Mouse (Mus musculus): ENCODE data around the gene Gm15517. TPM values are rescaled to one million over a fixed set of nuclear protein-coding genes. Genes with fewer than 3 reads are reported as not detected.
A peak's percentile ranks its signal among the peaks of the same experiment; 100 is the strongest.
"Not testable (repeated sequence)": the region's sequence is repeated elsewhere in the genome, so short reads cannot be mapped to it uniquely, and the experiment has no call there.

Gene Gm15517
- polyA plus RNA-seq, 1 experiment from 2014 or later, result not detected

DNA sequence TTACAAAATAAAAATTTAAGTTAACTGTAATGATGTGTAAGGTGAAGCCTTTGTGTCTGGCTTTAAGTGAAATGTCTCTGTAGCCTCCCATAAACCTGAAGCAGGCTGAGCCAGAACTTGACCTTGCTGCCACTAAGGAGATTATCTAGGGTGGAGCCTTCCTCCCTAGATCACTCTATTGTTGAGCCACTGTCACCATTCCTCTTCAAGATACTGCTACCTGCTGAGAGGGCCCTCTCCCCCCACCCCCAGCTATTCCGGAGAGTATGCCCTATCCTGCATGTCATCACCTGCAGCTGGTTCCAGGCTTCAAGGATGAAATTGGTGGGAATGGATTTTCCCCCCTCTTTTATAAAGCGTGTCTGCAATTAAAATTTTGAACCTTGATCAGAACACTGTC is 36.3 kb downstream of the Gm15517 start:
- WGBS, result 79% methylated on average over 2 of the region's 2 CpGs

DNA sequence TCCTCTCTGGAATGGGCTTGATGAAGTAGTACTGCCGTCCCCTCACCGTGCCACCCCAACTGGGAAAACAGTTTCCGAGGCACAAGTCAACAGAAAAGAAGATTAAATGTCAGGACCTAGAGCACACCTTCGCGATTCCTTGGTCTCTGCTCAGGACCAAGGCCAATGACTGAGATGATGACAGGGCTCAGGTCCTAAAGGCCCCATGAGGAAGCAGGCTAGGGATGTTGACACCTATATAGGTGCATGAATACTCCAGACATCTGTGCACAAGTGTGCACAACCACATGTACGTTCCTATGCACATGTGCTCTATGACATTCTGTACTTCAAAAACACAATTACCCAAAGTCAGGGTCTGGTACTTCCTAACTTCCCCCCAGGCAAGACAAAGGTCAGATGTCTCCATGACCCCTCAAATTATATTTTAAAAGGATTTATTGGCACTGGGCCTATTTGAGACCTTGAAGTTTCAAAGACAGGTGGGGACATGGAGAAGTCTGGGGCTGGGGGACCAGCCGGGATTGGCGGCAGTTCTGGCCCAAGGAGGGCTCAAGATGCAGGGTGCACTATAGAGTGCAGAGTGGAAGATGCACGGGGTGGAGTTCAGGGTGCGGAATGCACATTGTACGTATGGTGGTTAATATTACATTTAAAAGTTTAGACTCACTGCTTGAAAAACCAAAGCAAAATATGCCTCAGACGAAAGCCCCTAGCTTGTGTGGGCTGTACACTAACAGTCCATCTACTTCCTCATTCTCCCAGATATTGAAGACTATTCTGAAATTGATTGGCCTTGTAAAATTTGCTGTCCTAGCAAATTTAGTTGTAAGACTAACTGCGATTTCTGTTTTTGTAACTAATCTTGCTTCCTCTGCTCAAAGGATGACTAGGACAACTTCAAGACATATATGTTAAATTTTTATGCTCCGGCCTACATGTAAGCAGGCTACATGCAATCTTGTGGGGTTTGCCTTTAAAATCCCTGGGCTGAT is 42.4 kb downstream of the Gm15517 start:
- peak overlapping the region; percentile 91; the same call in 1 of the 2 replicates for H3K27ac ChIP-seq (ENCODE audit: low read length)
- H3K27me3 ChIP-seq (ENCODE audit: control insufficient read depth, insufficient read depth, low read length), result no peaks in the 10 kb centered on the region
- no peaks in the 10 kb centered on the region for H3K36me3 ChIP-seq (ENCODE audit: control insufficient read depth, insufficient read depth, low read length)
- WGBS, result 86% methylated on average over 14 of the region's 14 CpGs
- H3K4me3 ChIP-seq (ENCODE audit: low read depth, low read length), result peak overlapping the region; percentile 69
- peaks cover 16% of the 10 kb centered on the region; the same call in 1 of the 2 replicates for H3K4me1 ChIP-seq (ENCODE audit: control insufficient read depth, insufficient read depth, low read length)
- ATAC-seq (ENCODE audit: insufficient number of reproducible peaks, insufficient read depth, low FRiP score, low read depth), result no peak
- H3K9me3 ChIP-seq (ENCODE audit: control insufficient read depth, low read depth, low read length), result no peaks in the 10 kb centered on the region
- H3K9ac ChIP-seq (replicated peaks; ENCODE audit: low read depth, low read length), result peak overlapping the region; percentile 87
- peak overlapping the region; percentile 70 for H3K4me2 ChIP-seq (replicated peaks; ENCODE audit: low read depth, low read length)

More for the DNA sequence above, 36.3 kb downstream of the Gm15517 start:
- H3K9me3 ChIP-seq (ENCODE audit: control insufficient read depth, low read depth, low read length); H3K4me3 ChIP-seq (ENCODE audit: low read depth, low read length); H3K27me3 ChIP-seq (ENCODE audit: control insufficient read depth, insufficient read depth, low read length); ATAC-seq (ENCODE audit: insufficient number of reproducible peaks, insufficient read depth, low FRiP score, low read depth); H3K27ac ChIP-seq (ENCODE audit: low read length); H3K4me2 ChIP-seq (replicated peaks; ENCODE audit: low read depth, low read length); H3K9ac ChIP-seq (replicated peaks; ENCODE audit: low read depth, low read length); H3K36me3 ChIP-seq (ENCODE audit: control insufficient read depth, insufficient read depth, low read length); H3K4me1 ChIP-seq (ENCODE audit: control insufficient read depth, insufficient read depth, low read length): not testable (repeated sequence)

DNA sequence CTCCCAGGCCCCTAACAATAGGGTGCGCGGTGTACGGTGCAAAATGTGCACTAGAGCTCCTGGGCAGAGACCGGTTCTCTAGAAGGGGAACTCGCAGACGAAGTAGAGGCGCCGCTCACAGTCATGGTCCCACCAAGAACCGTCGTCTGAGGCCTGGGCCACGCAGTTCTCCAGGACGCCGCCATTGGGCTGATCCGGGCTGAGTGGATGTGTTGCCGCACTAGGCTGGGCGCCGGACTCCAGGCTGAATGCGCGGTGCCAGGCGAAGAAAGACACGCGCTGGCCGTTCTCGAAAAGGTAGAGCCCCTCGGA is 43.2 kb downstream of the Gm15517 start:
- Histone ChIP-seq H3K36me3 (ENCODE audit: control insufficient read depth, insufficient read depth, low read length) (no peaks in the 10 kb centered on the region), H3K4me3 (ENCODE audit: low read depth, low read length) (peak overlapping the region; percentile 69), H3K9ac (replicated peaks; ENCODE audit: low read depth, low read length) (peak overlapping the region; percentile 87), H3K27ac (ENCODE audit: low read length) (peak overlapping the region; percentile 91), H3K27me3 (ENCODE audit: control insufficient read depth, insufficient read depth, low read length) (no peaks in the 10 kb centered on the region), H3K4me1 (ENCODE audit: control insufficient read depth, insufficient read depth, low read length) (peaks cover 16% of the 10 kb centered on the region; the same call in 1 of the 2 replicates), H3K4me2 (replicated peaks; ENCODE audit: low read depth, low read length) (peak overlapping the region; percentile 70), H3K9me3 (ENCODE audit: control insufficient read depth, low read depth, low read length) (no peaks in the 10 kb centered on the region)
- under 1% methylated on average over 25 of the region's 25 CpGs for WGBS
- peak; percentile 8; the same call in 1 of the 2 replicates for ATAC-seq (ENCODE audit: insufficient number of reproducible peaks, insufficient read depth, low FRiP score, low read depth)

GRCm38 (mm10) chr7:44304775-44305641 is 43.8 kb downstream of the Gm15517 start:
- H3K9me3 ChIP-seq (ENCODE audit: control insufficient read depth, low read depth, low read length), result no peaks in the 10 kb centered on the region
- H3K4me3 ChIP-seq (ENCODE audit: low read depth, low read length), result peak overlapping the region; percentile 69
- H3K27me3 ChIP-seq (ENCODE audit: control insufficient read depth, insufficient read depth, low read length), result no peaks in the 10 kb centered on the region
- peak overlapping the region; percentile 91 for H3K27ac ChIP-seq (ENCODE audit: low read length)
- no peaks in the 10 kb centered on the region for H3K36me3 ChIP-seq (ENCODE audit: control insufficient read depth, insufficient read depth, low read length)
- peak overlapping the region; percentile 70 for H3K4me2 ChIP-seq (replicated peaks; ENCODE audit: low read depth, low read length)
- peak; percentile 94 for ATAC-seq (ENCODE audit: insufficient number of reproducible peaks, insufficient read depth, low FRiP score, low read depth)
- peak overlapping the region; percentile 87 for H3K9ac ChIP-seq (replicated peaks; ENCODE audit: low read depth, low read length)
- under 1% methylated on average over 49 of the region's 49 CpGs for WGBS
- H3K4me1 ChIP-seq (ENCODE audit: control insufficient read depth, insufficient read depth, low read length), result peaks cover 16% of the 10 kb centered on the region; the same call in 1 of the 2 replicates

DNA sequence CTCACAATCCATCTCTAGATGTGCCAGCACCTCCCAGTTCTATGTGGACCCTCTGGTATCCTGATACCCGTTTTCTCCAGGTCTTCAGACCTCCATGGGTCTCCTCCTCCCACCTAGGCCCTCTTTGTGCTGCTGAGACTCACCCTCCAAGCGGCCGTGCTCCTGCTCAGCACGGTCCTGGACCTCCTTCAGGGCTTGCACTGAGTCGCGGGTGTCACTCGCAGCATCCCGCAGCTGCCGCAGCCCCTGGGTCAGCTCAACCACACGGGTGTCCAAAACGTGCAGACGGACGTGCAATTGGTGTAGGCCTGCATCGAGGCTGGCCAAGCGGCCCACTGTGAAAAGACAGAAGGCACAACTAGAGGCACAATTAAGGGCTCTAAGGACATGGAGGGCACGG is 44.4 kb downstream of the Gm15517 start:
- Histone ChIP-seq H3K27me3 (ENCODE audit: control insufficient read depth, insufficient read depth, low read length) (no peaks in the 10 kb centered on the region), H3K9me3 (ENCODE audit: control insufficient read depth, low read depth, low read length) (no peaks in the 10 kb centered on the region), H3K9ac (replicated peaks; ENCODE audit: low read depth, low read length) (no peak overlapping the region), H3K4me3 (ENCODE audit: low read depth, low read length) (0 out of 2 replicates have a peak overlapping the region, but pooled peaks have one; percentile 1), H3K4me1 (ENCODE audit: control insufficient read depth, insufficient read depth, low read length) (peaks cover 20% of the 10 kb centered on the region; the same call in 1 of the 2 replicates), H3K4me2 (replicated peaks; ENCODE audit: low read depth, low read length) (peak overlapping the region; percentile 70), H3K27ac (ENCODE audit: low read length) (peak overlapping the region; percentile 29; the same call in 1 of the 2 replicates), H3K36me3 (ENCODE audit: control insufficient read depth, insufficient read depth, low read length) (no peaks in the 10 kb centered on the region)
- WGBS, result 13% methylated on average over 16 of the region's 16 CpGs
- ATAC-seq (ENCODE audit: insufficient number of reproducible peaks, insufficient read depth, low FRiP score, low read depth), result no peak

DNA sequence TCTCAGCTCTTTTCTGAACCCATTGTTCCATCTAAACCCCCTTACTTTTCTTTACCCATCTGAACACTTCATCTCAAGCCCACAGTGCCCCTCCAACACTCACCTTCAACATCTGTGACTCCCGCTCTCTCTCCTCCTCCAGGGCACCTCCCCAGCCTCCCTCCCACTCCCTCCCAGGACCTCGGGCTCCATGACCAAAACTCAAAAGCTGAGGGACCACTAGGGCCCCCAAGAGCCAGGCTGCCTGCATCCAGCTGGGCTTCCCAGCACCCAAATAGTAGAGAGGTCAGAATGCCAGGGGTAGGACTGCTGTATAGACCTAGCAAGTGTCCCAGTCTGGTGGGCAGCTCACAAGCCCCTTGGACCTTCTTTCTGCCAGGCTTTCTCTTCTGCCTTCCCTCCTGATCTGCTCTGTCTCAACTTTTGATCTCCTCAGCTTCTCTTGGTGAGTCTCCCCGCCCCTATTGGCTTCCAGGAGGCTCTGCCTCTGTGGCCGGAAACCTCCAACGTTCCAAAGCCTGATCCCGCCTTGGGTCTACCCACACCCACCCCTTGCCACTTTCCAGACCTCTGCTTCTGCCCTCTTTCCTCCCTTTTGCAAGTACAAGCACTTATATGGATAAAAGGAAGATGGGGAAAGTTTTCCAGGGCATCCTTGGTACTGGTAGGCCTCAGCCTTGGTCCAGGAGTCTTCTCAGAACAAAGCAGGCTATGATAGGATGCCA is 45.4 kb downstream of the Gm15517 start, which contains the start of gene Clec11a:
Clec11a (minus strand) TSS at position 387 of the 725 bp plus-strand sequence.
- peak within 1 kb of the TSS; percentile 34; the same call in 1 of the 2 replicates for H3K27ac ChIP-seq (ENCODE audit: low read length)
- WGBS, result 50% methylated on average over 6 of the region's 6 CpGs
- ATAC-seq (ENCODE audit: insufficient number of reproducible peaks, insufficient read depth, low FRiP score, low read depth), result no peak
- no peaks in the 10 kb centered on the region for H3K9me3 ChIP-seq (ENCODE audit: control insufficient read depth, low read depth, low read length)
- H3K4me1 ChIP-seq (ENCODE audit: control insufficient read depth, insufficient read depth, low read length), result peaks cover 28% of the 10 kb centered on the region
- H3K4me3 ChIP-seq (ENCODE audit: low read depth, low read length), result 0 out of 2 replicates have a peak within 1 kb of the TSS, but pooled peaks have one; percentile 1
- peak within 1 kb of the TSS; percentile 70 for H3K4me2 ChIP-seq (replicated peaks; ENCODE audit: low read depth, low read length)
- H3K9ac ChIP-seq (replicated peaks; ENCODE audit: low read depth, low read length), result no peak within 1 kb of the TSS
- no peaks in the 10 kb centered on the region for H3K27me3 ChIP-seq (ENCODE audit: control insufficient read depth, insufficient read depth, low read length)
- no peaks in the 10 kb centered on the region for H3K36me3 ChIP-seq (ENCODE audit: control insufficient read depth, insufficient read depth, low read length)

DNA sequence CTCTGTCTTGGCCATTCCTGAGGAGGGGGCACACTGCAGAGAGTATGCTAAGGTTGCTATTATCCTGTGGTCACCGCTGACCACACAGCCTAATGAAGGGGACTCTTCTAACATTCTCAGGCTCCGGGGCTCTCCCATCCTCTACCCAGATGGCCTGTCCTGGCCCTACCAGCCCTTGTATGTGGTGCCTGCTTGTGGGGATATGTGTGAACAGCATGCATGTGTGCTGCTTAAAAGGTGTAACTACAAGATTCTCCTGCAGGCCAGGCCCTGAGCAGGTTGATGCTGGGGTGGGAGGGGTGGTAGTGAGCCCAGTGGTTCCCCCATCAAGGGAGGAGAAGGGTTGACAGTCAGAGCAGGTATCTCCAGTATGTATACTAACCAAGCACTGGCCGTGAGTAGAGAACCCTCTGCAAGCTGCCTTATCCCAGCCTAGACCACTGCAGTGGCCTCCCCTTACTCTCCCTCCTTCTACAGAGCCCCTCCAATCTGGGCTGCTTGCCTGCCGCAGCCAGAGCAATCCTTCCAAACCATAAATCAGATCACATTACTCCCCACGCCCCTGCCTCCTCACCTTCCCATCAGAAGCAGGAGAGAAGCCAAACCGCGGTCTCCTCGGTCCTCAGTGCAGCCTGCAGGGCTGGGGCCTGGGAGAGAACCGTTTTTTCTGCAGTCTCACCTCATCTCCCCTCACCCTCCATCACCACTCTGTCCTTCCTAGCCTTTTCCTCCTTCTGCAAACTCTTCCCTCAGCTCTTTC is 46.2 kb downstream of the Gm15517 start:
- Histone ChIP-seq H3K9ac (replicated peaks; ENCODE audit: low read depth, low read length) (no peak overlapping the region), H3K27me3 (ENCODE audit: control insufficient read depth, insufficient read depth, low read length) (no peaks in the 10 kb centered on the region), H3K4me3 (ENCODE audit: low read depth, low read length) (no peak overlapping the region), H3K36me3 (ENCODE audit: control insufficient read depth, insufficient read depth, low read length) (no peaks in the 10 kb centered on the region), H3K4me2 (replicated peaks; ENCODE audit: low read depth, low read length) (no peak overlapping the region), H3K4me1 (ENCODE audit: control insufficient read depth, insufficient read depth, low read length) (peaks cover 28% of the 10 kb centered on the region), H3K9me3 (ENCODE audit: control insufficient read depth, low read depth, low read length) (no peaks in the 10 kb centered on the region), H3K27ac (ENCODE audit: low read length) (peak overlapping the region; percentile 34; the same call in 1 of the 2 replicates)
- WGBS, result 22% methylated on average over 9 of the region's 9 CpGs
- no peak for ATAC-seq (ENCODE audit: insufficient number of reproducible peaks, insufficient read depth, low FRiP score, low read depth)
